Mouse (Mus musculus): Measurements from ENCODE around the gene A630076J17Rik.

GRCm38 (mm10) chr3:107225820-107226219 lies 4.6 kb upstream of the A630076J17Rik start:
- TF ChIP-seq CTCF (conservative IDR thresholded peaks at IDR 0.05; ENCODE audit: insufficient read depth, insufficient read length, low read depth, low read length) (no peak), POLR2A (IDR thresholded peaks at IDR 0.05; ENCODE audit: low read depth, low read length) (no peak)
